Mouse (Mus musculus): ENCODE results near the gene Sh2d5.

Gene Sh2d5

GRCm38 (mm10) chr4:138250088-138250960, at the start of gene Sh2d5, which contains the start of gene Kif17:
Gene Sh2d5 (plus strand): TSS chr4:138250403.
Gene Kif17 (plus strand): TSS chr4:138250435.
- DNase-seq = peak; percentile 81 to 87

- no peak for DNase-seq
Measured at GRCm38 (mm10) chr4:138200769-138201168, 49.4 kb upstream of the Sh2d5 start.

GRCm38 (mm10) chr4:138201696-138202095, 48.5 kb upstream of the Sh2d5 start:
- DNase-seq = no peak

DNA sequence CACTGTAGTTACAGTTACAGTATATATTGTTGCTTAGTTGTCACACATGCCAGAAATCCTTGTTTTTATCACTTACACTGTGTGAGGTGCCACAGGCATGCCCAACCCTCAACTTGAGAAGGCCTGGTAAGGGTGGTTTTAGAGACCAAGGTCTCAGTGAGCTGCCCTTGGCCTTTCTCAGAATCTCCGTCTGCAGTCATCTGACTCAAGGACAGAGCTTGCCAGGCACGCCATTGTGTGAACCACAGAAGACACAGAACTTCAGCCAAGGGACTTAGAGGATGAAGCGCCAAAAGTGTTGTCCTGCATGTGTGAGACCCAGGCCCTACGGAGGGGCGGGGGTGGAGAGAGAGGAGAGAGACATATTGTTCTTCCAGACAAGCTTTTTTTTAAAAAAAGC, 40.1 kb upstream of the Sh2d5 start:
- DNase-seq = no peak

GRCm38 (mm10) chr4:138213861-138214260, 36.3 kb upstream of the Sh2d5 start:
- DNase-seq = no peak

DNA sequence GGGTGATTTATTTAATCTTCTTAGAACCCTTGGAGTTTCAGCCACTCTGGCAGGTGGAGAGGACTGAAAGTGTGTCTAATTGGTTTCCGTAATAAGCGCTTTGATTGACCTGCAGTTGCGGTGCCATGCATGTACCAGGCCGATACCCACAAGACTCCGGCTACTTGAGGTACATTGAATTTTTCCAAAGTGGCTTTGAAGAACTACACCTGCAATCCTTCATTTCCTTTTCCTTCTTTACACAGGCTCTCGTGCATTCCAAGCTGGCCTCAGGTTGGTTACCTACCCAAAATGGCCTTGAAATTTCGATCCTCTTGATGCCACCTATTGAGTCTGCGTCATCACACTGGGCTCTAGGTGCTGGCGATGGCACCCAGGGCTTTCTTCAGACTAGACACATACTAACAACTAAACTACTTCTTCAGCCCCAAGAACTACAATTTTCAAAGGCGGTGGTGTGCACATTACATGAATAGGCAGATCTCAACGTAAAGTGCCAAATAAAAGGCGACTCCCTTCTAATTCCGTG, 34.5 kb upstream of the Sh2d5 start:
- no peak for DNase-seq

DNA sequence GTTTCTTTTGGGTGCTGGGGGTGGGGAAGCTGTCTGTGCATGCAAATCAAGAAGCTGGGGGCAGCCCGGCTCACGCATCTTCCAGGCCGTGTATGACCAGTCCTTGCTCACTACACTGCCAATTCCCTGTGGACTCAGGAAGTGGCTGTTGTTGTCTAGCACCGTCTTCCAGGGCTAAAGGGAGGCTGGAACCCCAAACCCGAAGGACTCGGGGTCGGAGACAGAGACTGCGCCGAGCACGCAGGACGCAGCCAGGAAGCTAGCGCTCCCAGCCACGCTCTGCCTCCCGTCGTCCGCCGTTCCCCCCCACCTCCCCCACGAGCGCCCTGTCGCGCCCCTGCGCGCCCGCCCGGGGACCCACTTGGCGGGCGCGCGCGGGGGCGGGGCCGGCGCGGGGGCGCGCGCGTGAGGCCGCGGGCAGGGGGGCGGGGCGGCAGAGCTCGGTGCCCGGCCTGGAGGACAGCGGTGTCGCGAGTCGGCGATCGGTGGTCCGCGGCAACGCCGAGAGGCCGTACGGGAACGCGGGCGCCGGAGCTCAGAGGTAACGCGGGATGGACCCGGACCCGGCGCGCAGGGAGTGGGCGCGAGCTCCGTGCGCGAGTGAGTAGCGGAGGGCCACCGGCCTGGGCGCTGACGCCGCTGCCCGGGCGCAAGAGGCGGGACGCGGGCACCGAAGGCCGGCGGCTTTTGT, 33.9 kb upstream of the Sh2d5 start, which contains the start of gene Hp1bp3:
Gene Hp1bp3 (plus strand): TSS at position 97 of the 691 bp plus-strand sequence.
- DNase-seq = peak; percentile 84 to 93

DNA sequence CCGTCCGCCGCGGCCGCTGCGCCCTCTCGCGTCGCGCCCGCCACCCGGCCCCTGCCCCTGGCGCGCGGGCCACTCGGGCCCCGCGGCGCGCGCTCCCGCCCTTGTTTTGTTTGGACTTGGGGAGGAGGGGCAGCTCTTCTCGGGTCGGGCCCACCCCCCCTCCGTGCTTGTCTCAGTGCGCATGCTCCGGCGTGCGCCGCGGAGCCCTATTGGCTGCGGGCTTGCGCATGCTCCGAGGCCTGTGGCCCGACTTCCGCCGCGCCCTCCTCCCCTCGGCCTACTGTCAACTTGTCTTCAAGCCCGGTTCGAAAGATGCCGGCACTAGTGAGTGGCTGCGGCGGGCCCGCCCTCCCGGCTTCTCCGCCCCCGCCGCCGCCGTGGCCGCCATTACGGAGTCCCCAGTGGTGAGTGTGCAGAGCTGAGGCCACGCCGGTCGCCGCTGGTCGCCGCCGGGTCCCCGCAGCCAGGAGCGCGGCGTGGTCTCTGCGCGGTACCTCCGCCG, 33.3 kb upstream of the Sh2d5 start:
- DNase-seq = peak; percentile 98 to 99

- DNase-seq = no peak
Measured at GRCm38 (mm10) chr4:138217441-138217840, 32.8 kb upstream of the Sh2d5 start.

DNA sequence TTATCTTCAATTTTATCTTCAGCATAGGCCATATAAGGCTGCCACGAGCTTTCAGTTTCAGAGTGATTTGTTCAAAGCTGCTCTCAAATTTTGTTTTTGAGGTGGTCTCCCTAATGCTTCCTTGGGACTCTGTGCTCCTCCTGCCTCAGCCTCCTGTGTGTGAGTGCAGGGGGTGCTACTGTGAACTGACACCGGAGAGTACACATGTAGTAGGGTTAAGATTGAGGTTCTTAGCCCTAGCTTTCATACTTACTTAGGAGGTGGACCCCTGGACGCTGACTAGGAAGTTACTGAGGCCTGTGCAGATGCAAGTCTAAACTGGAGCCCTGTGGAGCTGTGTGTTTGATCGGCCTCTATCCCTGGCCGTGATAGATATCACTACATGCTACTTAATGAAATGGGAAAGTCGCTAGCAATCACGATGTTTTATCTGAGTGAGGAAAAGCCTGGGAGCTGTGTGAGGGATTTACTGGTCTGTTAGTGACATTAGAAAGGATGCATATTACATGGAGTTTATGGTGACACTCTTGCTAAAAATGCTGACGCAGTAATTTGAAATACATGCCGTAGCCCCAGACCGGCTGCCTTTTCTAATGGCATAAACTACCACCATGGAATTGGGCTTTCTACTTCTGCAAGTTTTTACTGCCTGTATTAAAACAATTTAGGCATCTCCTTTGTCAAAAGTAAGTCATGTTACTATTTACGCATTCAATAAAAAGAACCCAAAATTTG, 32.1 kb upstream of the Sh2d5 start:
- no peak for DNase-seq

GRCm38 (mm10) chr4:138219331-138219730, 30.9 kb upstream of the Sh2d5 start:
- DNase-seq = no peak

- DNase-seq = no peak
Measured at GRCm38 (mm10) chr4:138220761-138221160, 29.4 kb upstream of the Sh2d5 start.

DNA sequence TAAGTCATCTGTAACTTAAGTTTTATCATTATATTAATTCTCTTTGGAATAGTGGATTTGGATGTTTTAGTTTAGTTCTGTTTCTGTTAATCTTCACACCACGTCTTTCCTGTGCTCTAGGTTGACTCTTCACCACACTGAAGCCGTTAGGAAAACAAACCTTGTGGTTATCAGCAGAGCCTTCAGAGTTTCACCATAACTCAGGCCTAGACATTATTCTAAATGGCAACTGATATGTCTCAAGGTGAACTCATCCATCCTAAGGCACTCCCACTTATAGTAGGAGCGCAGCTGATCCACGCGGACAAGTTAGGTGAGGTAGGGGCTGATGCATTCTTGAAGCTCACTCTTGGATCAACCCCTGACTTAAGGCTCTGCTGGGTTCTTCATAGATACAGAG, 28.8 kb upstream of the Sh2d5 start:
- DNase-seq = no peak

DNA sequence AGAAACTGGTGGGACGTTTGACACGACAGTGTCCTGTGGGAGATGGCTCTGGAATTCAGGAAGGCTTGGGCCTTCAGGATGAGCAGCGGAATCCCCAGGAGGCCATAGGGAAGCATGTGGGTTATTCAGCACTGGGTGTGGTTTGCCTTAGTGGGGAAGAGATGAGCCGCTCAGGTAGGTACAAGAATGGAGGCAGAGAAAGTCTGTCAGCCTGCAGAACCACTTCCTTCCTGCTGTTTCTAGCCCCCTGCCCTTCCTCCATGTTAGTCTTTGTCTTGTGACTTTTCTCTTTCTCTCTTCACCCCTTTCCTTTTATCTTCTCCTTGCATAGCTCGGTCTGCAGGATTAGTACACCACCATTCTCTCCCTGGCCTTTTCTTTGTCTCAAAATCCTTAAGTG, 27.8 kb upstream of the Sh2d5 start:
- no peak for DNase-seq

DNA sequence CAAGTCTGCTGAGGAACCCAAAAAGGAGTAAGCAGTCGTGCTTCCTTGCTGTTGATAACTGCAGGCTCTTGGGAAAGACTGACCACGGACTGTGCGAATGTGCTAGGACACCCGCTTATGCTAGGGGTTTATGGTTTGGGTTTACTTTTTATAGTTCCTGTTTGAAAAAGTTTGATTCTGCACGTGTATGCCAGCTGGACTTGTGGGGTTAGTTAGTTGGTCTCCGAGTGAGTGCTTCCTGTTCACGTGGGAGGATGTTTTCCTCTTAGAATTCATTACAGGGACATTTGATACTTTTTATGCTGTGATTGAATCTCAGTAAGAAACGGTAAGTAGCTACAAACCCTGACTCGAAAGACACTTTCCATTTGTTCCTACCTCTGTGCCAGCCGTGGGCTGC, 26.6 kb upstream of the Sh2d5 start:
- DNase-seq = no peak

DNA sequence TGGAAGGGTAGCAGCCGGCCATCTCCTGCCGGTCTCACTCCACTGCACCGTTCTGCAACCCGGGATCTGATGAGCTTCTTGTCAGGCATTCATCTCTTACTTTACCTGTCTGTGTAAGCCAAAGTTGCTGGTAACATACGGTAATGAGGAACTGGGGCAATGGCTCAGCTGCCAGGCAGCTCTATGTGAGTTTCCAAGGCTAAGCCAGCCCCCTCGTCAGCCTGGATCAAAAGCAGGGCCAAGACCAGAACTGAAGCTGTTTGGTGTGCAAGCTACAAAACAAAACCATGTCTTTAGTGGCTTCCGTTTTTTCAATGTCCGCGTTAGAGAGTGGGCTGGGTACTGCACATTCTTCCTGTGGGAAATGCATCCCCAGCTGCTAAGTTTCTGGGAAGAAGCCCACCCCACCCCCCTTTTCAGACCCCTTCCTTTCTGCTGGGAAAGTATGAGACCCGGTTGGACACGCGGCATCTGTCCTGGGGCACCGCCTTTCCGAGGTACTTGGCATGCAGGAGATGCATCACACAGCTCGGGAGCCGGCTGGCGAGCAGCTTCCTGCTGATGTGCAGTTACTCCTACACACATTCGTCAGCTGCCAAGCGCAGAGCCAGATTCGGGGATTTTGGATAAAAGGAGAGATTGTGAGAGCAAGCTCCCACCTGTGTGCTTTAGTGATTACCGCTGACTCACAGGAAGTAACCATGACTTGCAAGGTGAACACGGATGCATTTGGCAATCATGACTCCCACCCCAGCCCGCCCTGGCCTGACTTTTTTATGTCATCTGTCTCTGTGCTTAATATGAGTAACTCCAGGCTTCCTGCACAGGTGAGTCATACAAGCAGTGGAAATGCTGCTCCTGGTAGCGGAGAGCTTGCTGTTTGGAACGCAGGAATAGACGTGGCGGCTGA, 3.2 kb upstream of the Sh2d5 start:
- DNase-seq = peak in 1 of 2 experiments; percentile 22

- peak; percentile 39 to 58 for DNase-seq
Measured at GRCm38 (mm10) chr4:138251819-138252218, 1.6 kb downstream of the Sh2d5 start.

GRCm38 (mm10) chr4:138252231-138252630, 2.0 kb downstream of the Sh2d5 start:
- no peak for DNase-seq

- no peak for DNase-seq
Measured at GRCm38 (mm10) chr4:138257116-138257687, 7.0 kb downstream of the Sh2d5 start.

GRCm38 (mm10) chr4:138258663-138259062, 8.5 kb downstream of the Sh2d5 start:
- no peak for DNase-seq

DNA sequence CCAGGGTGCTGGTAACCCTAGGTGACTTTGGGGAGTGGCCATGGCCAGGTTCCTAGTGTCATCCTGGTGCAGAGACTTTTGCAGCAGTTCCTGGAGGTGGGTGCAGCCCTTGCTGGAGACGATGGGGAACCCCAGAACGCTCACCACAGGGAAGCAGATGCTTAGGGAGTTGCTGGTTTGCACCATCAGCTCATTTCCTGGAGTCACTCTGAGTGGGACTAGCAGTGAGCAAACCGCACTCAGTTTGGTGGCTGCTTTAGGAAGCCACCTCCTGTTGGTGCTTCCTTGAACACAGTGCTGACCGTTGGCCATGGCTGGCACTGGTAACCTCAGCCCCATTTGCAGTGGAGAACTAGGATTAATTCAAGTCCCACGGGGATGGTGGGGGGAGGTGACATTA, 9.3 kb downstream of the Sh2d5 start:
- DNase-seq = no peak
